Mouse (Mus musculus) kidney, postnatal 0 days (tissue): ENCODE measurements around the gene Gm27179. TPM values are rescaled to one million over a fixed set of nuclear protein-coding genes. Genes with fewer than 3 reads are reported as not detected.
"Not testable (repeated sequence)": the region's sequence is repeated elsewhere in the genome, so short reads cannot be mapped to it uniquely, and the experiment has no call there.

Experiments used
- ATAC-seq: fragments of 200-750 bp; cut with Nextera tagmentation; replicated peaks from 2 replicates; pipeline ENCODE4 v1.8.0; 2017; ENCODE audit warnings: low read depth, moderate number of reproducible peaks, moderate TSS enrichment, moderate library complexity; ENCODE audit not compliant: low FRiP score
- DNase-seq: peaks from one replicate; pipeline ENCODE4 v3.0.0-alpha.2; 2016; ENCODE audit warnings: low spot score
- H3K27ac ChIP-seq: fragments of 300-500 bp; sonication (generic); 2 replicates; pipeline ENCODE4 v1.5.1; 2014; ENCODE audit warnings: mild to moderate bottlenecking
- H3K27me3 ChIP-seq: fragments of 300-500 bp; sonication (generic); 2 replicates; pipeline ENCODE4 v1.6.1; 2014; ENCODE audit warnings: low read length, mixed read lengths; ENCODE audit not compliant: insufficient read depth
- H3K36me3 ChIP-seq: fragments of 300-500 bp; sonication (generic); 2 replicates; pipeline ENCODE4 v1.6.1; 2014; ENCODE audit warnings: low read length, mixed read lengths; ENCODE audit not compliant: insufficient read depth
- H3K4me1 ChIP-seq: fragments of 300-500 bp; sonication (generic); replicated peaks from 2 replicates; pipeline ENCODE4 v1.6.1; 2014; ENCODE audit warnings: antibody characterized with exemption, low read length, mixed read lengths; ENCODE audit not compliant: insufficient read depth
- H3K4me2 ChIP-seq: fragments of 300-500 bp; sonication (generic); 2 replicates; pipeline ENCODE4 v1.6.1; 2014; ENCODE audit warnings: mild to moderate bottlenecking, low read length, moderate library complexity, mixed read lengths
- H3K4me3 ChIP-seq: fragments of 300-500 bp; sonication (generic); replicated peaks from 2 replicates; pipeline ENCODE4 v1.5.1; 2014; ENCODE audit warnings: low read depth, low read length
- H3K9ac ChIP-seq: fragments of 300-500 bp; sonication (generic); 2 replicates; pipeline ENCODE4 v1.6.1; 2014; ENCODE audit warnings: low read depth, low read length
- H3K9me3 ChIP-seq: fragments of 300-500 bp; sonication (generic); replicated peaks from 2 replicates; pipeline ENCODE4 v1.6.1; 2016; ENCODE audit warnings: low read length, inconsistent platforms, mixed read lengths
- WGBS: fragments of 180-500 bp; shearing (Covaris S2); extraction: QIAGEN DNeasy Blood & Tissue Kit; methylation state at CpG from one replicate; pipeline ENCODE4 v1.1.7; 2014; 5-methylcytosine and 5-hydroxymethylcytosine counted together
- polyA plus RNA-seq: library from polyadenylated mRNA; unstranded; fragments of >200 nt; fragmentation: Nextera tagmentation; extraction: Ambion mirVana; gene quantifications from 2 replicates; pipeline ENCODE4 v1.2.1, GENCODE M21; 2015

The Gm27179 gene
- polyA plus RNA-seq, 1 experiment from 2014 or later: not detected

DNA sequence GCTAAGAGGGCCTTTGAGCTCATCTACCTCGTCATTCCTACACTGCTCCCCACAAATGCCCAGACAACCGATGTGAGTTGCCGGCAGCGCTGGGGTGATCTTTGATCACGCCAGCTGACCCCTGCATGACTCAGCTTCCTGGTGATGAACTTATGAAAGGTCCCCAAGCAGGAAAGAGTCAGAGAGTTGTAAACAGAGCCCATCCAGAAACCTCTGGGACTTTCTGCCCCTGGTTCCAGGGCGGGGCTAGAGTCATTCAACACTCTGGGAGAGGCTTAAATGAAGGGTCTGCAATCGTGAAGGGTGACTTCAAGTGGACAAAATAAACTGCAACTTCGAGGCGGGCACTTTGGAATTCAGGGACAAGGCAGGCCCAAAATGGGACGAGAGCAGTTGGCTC, 24.3 kb downstream of the Gm27179 start:
- H3K4me1 ChIP-seq, H3K9me3 ChIP-seq, H3K9ac ChIP-seq, DNase-seq, ATAC-seq, H3K27ac ChIP-seq, H3K4me3 ChIP-seq, H3K27me3 ChIP-seq, H3K4me2 ChIP-seq, H3K36me3 ChIP-seq: not testable (repeated sequence)
- no CpG with 5 or more reads among the region's 10 CpGs for WGBS

DNA sequence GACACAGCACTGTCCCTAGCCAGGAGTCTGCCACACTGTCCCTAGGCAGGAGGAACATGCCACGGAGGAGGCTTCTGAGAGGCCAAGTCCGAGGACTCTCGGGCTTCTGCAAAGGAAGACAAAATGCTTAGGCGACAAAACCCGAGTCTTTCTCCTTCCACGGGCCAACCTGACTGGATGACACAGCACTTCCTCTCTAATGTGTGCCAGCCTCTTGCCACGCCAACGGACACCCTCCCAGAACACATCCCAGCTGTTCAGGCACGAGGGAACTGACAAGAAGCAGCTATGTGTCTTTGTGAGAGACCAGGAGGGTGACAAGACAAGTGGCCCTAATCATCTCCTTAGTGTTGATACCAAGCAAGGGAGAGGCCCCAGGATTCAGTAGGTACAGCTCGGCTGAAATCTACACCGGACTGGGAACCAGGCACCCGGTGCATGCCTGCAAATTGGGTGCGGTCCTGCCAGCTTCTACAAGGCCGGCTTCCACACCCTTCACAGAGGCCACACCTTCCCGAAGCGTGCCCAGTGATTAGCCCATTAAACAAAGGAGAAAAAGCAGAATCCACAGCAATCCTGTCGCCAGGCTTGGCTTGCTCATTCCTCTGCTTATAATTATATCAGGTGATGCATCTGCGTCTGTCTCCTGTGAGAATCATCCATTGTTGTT, 26.7 kb downstream of the Gm27179 start:
- not testable (repeated sequence) for H3K4me2 ChIP-seq, H3K27me3 ChIP-seq, H3K4me3 ChIP-seq, DNase-seq, H3K36me3 ChIP-seq, ATAC-seq, H3K9me3 ChIP-seq, H3K27ac ChIP-seq, H3K4me1 ChIP-seq, H3K9ac ChIP-seq
- WGBS: no CpG with 5 or more reads among the region's 18 CpGs

DNA sequence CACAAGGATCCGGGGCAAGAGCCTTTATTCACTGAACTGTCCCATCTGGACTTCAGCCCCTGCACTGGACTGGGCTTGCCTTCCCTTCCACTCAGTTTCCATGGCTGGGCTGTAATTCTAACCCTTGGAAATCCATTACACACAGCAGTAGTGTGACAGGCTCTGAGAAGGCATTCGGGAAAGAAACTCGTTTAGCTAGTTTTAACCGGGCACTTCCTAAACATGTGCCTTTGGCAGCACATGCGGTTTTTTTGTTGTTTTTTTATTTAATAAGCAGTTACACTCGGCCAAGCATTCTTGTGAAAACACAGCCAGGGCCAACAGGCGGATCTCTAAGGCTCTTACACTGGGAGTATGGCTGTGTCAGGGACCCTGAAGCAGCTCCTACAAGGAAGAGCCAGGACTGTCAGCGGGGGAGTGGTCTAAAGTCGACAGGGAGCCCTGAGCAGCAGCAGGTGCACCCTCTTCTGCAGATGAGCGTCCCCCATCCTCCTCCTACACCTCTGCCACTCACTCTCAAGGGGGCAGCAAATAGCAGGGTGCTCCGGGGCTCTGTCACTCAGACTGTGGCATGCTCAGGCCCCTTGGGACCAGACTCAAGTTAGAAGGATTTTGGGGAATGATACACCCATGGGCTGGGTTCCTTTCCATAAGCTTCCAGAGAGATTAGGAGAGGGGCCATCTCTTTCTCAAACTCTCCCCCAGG, 38.3 kb downstream of the Gm27179 start:
- not testable (repeated sequence) for H3K4me2 ChIP-seq
- no CpG with 5 or more reads among the region's 11 CpGs for WGBS
- ATAC-seq: peak; percentile 52; the same call in 1 of the 2 replicates

DNA sequence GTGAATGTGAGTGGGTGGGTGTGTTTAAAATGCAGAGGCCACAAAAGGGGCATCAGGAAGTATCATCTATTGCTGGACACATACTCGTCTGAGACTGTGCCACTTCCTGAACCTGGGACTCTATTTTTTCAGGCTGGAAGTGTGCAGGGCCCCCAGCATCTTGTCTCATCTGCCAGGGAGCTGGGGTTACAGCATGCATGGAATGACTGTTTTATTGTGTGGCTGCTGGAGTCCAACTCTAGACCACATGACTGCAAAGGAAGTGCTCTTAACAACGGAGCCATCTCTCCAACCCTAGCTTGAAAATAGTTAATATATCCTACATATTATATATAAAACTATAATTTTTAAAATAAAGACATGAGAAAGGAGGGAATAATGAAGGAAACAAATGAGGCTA, 39.0 kb downstream of the Gm27179 start:
- H3K9me3 ChIP-seq, H3K27me3 ChIP-seq, H3K4me1 ChIP-seq, ATAC-seq, H3K27ac ChIP-seq, H3K9ac ChIP-seq, H3K4me3 ChIP-seq, H3K36me3 ChIP-seq, DNase-seq, H3K4me2 ChIP-seq: not testable (repeated sequence)
- WGBS: no CpG with 5 or more reads among the region's 2 CpGs

More for the DNA sequence above, 38.3 kb downstream of the Gm27179 start:
- H3K4me3 ChIP-seq, DNase-seq, H3K27me3 ChIP-seq, H3K27ac ChIP-seq, H3K9me3 ChIP-seq, H3K9ac ChIP-seq, H3K4me1 ChIP-seq, H3K36me3 ChIP-seq: not testable (repeated sequence)

DNA sequence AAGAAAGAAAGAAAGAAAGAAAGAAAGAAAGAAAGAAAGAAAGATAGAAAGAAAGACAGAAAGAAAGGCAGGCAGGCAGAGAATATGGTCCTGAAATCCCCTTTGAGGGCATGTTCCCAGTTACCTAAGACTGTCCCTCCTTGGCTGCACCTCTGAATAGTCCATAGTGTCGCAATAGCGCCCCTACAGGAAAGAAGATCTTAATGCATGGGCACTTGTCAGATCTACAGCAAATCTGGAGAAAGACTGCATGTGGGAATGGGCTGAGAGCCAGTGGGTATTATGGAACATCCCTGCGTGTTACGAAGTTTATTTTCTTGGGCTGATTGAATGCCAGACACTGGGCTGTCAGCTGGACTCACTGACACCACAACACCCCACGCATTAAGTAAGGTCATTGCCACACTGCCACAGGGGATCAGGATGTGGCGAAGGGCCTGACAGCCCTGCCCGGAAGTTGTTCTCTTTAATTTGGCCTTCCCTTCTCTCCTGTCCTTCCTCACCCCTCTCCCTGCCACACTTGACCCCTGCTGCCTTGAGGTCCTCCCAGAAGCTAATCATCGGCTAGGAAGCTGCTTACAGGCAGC, 42.1 kb downstream of the Gm27179 start:
- H3K27me3 ChIP-seq, H3K27ac ChIP-seq, ATAC-seq, DNase-seq, H3K4me3 ChIP-seq, H3K36me3 ChIP-seq, H3K4me2 ChIP-seq, H3K9ac ChIP-seq, H3K4me1 ChIP-seq, H3K9me3 ChIP-seq: not testable (repeated sequence)
- no CpG with 5 or more reads among the region's 8 CpGs for WGBS

DNA sequence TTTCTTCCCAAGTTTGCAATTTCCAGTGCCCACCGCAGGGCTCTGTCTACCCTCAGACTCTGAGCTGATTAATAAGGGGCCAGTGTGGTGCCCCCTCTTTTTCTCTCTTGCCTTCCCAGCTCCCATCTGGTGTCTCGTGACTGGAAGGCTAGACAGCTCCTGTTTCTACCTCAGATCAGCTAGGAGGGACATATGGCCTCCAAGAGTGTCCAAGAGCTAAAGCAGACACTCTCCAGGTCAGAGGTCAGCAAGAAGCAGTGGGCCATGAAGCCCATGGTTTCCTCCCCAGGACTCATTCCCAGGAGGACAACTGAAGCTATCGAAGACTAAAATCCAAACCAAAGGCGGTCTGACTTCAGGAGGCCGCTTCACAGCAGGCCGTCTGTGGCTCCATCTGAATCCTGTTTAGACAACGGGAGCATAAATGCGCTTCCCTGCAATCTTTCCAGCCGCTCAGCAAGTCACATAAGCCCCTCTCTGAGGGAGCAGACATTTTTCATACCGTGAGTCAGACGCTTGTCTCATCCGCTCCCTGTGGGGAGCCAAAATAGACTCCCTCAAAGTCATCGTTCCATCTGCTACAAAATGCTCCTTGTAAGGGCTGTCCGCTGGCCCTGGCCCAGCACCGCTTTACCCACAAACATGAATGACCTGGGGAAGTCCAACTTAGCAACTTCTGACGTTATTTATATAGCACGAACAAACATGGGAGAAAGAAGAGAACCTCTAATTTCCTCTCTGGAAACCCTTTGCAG, 44.6 kb downstream of the Gm27179 start:
- not testable (repeated sequence) for H3K9me3 ChIP-seq, ATAC-seq, H3K36me3 ChIP-seq, DNase-seq, H3K4me3 ChIP-seq, H3K27ac ChIP-seq, H3K4me1 ChIP-seq, H3K4me2 ChIP-seq, H3K27me3 ChIP-seq, H3K9ac ChIP-seq
- WGBS: no CpG with 5 or more reads among the region's 17 CpGs

DNA sequence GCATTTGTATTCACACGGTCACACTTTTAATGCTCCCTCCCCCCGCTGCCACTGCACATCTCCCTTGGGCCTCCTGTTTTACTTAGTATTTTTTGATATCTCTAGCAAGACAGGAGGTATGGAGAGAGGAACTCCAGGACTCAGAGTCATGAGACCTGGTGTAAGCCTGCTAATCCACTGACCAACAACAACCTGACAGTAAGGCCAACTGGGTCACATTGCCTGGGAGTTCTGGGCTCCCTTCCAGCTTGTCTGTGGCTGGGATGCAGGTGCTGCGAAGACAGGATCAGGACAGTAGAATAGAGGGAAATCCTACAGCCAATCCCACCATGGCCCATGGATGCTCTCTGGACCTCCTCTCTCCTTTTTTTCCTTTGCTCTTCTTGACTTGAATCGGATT, 47.9 kb downstream of the Gm27179 start:
- not testable (repeated sequence) for ATAC-seq, H3K27ac ChIP-seq, H3K27me3 ChIP-seq, H3K9ac ChIP-seq, H3K4me3 ChIP-seq, H3K9me3 ChIP-seq, H3K36me3 ChIP-seq, H3K4me1 ChIP-seq, H3K4me2 ChIP-seq, DNase-seq
- WGBS: no CpG with 5 or more reads among the region's 4 CpGs
